Mouse (Mus musculus) MEL (cell line): ENCODE data around the gene Cacybp. TPM values are rescaled to one million over a fixed set of nuclear protein-coding genes. Genes with fewer than 3 reads are reported as not detected.
A peak's percentile ranks its signal among the peaks of the same experiment; 100 is the strongest.

Experiments
- DNase-seq: peaks from one replicate; pipeline ENCODE4 v3.0.0; 2011; ENCODE audit warnings: low read depth, low spot score
- H3K27ac ChIP-seq: 2 replicates; pipeline ENCODE4 v1.5.1; 2012; ENCODE audit warnings: low read depth, mild to moderate bottlenecking, control low read depth, low read length, moderate library complexity; ENCODE audit not compliant: control insufficient read depth
- H3K27me3 ChIP-seq, 2 experiments: fragments of 150-350 bp in 1 of 2; sonication (generic) in 1 of 2; 2 replicates each; pipeline ENCODE4 v1.6.1; 2012; ENCODE audit warnings: low read length in 2 of 2, mild to moderate bottlenecking in 2 of 2, improper control_type of control experiment in 1 of 2, moderate library complexity in 1 of 2; ENCODE audit not compliant: insufficient read depth in 2 of 2, control insufficient read depth in 1 of 2
- H3K36me3 ChIP-seq, 2 experiments: 2 replicates each; pipeline ENCODE4 v1.6.1; 2012 to 2014; ENCODE audit warnings: low read length in 2 of 2, improper control_type of control experiment in 1 of 2, inconsistent platforms in 1 of 2, mild to moderate bottlenecking in 1 of 2; ENCODE audit not compliant: insufficient read depth in 2 of 2, control insufficient read depth in 1 of 2
- H3K4me1 ChIP-seq, 2 experiments: fragments of 150-350 bp in 1 of 2; sonication (generic) in 1 of 2; 2 replicates each; pipeline ENCODE4 v1.6.1; 2012; ENCODE audit warnings: low read length in 2 of 2, improper control_type of control experiment in 1 of 2, mild to moderate bottlenecking in 1 of 2; ENCODE audit not compliant: insufficient read depth in 2 of 2, control insufficient read depth in 1 of 2
- H3K4me3 ChIP-seq, 2 experiments: fragments of 150-350 bp in 1 of 2; sonication (generic) in 1 of 2; 2 replicates each; pipeline ENCODE4 v1.5.1; 2012; ENCODE audit warnings: low read depth in 2 of 2, low read length in 2 of 2, mild to moderate bottlenecking in 2 of 2, moderate library complexity in 2 of 2, control low read depth in 1 of 2, improper control_type of control experiment in 1 of 2; ENCODE audit not compliant: control insufficient read depth in 1 of 2, insufficient read depth in 1 of 2
- H3K79me2 ChIP-seq: 2 replicates; pipeline ENCODE4 v1.6.1; 2012; ENCODE audit warnings: mild to moderate bottlenecking, low read length, moderate library complexity; ENCODE audit not compliant: control insufficient read depth, poor library complexity, insufficient read depth
- H3K9ac ChIP-seq: 2 replicates; pipeline ENCODE4 v1.6.1; 2012; ENCODE audit warnings: low read depth, mild to moderate bottlenecking, control low read depth, low read length, moderate library complexity; ENCODE audit not compliant: control insufficient read depth, poor library complexity, severe bottlenecking
- H3K9me3 ChIP-seq: fragments of 150-350 bp; sonication (generic); replicated peaks from 2 replicates; pipeline ENCODE4 v1.6.1; 2012; ENCODE audit warnings: mild to moderate bottlenecking, low read length, improper control_type of control experiment, moderate library complexity; ENCODE audit not compliant: insufficient read depth
- CHD1 ChIP-seq: IDR thresholded peaks from 2 replicates; pipeline ENCODE4 v1.6.1; 2012; ENCODE audit warnings: low read depth, mild to moderate bottlenecking, inconsistent platforms, low read length, improper control_type of control experiment
- CTCF ChIP-seq, 3 experiments: IDR thresholded peaks in 2 of 3; conservative IDR thresholded peaks in 1 of 3; 2 replicates each; pipeline ENCODE4 v1.5.1; 2011 to 2012; ENCODE audit warnings: low read length in 3 of 3, low read depth in 2 of 3, mild to moderate bottlenecking in 2 of 3, improper control_type of control experiment in 1 of 3, inconsistent platforms in 1 of 3, mixed read lengths in 1 of 3, moderate library complexity in 1 of 3; ENCODE audit not compliant: control insufficient read depth in 1 of 3, insufficient read depth in 1 of 3, poor library complexity in 1 of 3, severe bottlenecking in 1 of 3
- E2F4 ChIP-seq: IDR thresholded peaks from 2 replicates; pipeline ENCODE4 v1.6.1; 2011; ENCODE audit warnings: low read depth, low read length, improper control_type of control experiment, borderline replicate concordance
- ELF1 ChIP-seq: IDR thresholded peaks from 2 replicates; pipeline ENCODE4 v1.6.1; 2014; ENCODE audit warnings: low read depth, mild to moderate bottlenecking, inconsistent platforms, low read length, improper control_type of control experiment, moderate library complexity
- ETS1 ChIP-seq: IDR thresholded peaks from 2 replicates; pipeline ENCODE4 v1.6.1; 2012; ENCODE audit warnings: low read depth, mild to moderate bottlenecking, inconsistent platforms, low read length, improper control_type of control experiment, moderate library complexity
- MAZ ChIP-seq: IDR thresholded peaks from 2 replicates; pipeline ENCODE4 v1.6.1; 2012; ENCODE audit warnings: low read depth, mild to moderate bottlenecking, inconsistent platforms, low read length, improper control_type of control experiment
- MEF2A ChIP-seq: IDR thresholded peaks from 2 replicates; pipeline ENCODE4 v1.6.1; 2014; ENCODE audit warnings: low read depth, mild to moderate bottlenecking, inconsistent platforms, low read length, improper control_type of control experiment; ENCODE audit not compliant: poor library complexity, insufficient replicate concordance, severe bottlenecking; ENCODE audit errors: extremely low read depth
- MYB ChIP-seq: IDR thresholded peaks from 2 replicates; pipeline ENCODE4 v1.6.1; 2011; ENCODE audit warnings: mild to moderate bottlenecking, low read depth, low read length, improper control_type of control experiment
- NELFE ChIP-seq: IDR thresholded peaks from 2 replicates; pipeline ENCODE4 v1.6.1; 2011; ENCODE audit warnings: low read depth, low read length, improper control_type of control experiment
- POLR2A ChIP-seq, 2 experiments: IDR thresholded peaks; 2 replicates each; pipeline ENCODE4 v1.6.1; 2011 to 2012; ENCODE audit warnings: low read length in 2 of 2, mild to moderate bottlenecking in 2 of 2, control low read depth in 1 of 2, improper control_type of control experiment in 1 of 2, low read depth in 1 of 2, moderate library complexity in 1 of 2; ENCODE audit not compliant: control insufficient read depth in 1 of 2, insufficient read depth in 1 of 2, poor library complexity in 1 of 2
- POLR2AphosphoS5 ChIP-seq: IDR thresholded peaks from 2 replicates; pipeline ENCODE4 v1.6.1; 2012; ENCODE audit warnings: low read depth, borderline replicate concordance, mild to moderate bottlenecking, inconsistent platforms, low read length, moderate library complexity, mixed read lengths
- RAD21 ChIP-seq: IDR thresholded peaks from 2 replicates; pipeline ENCODE4 v1.6.1; 2011; ENCODE audit warnings: mild to moderate bottlenecking, low read depth, low read length, improper control_type of control experiment
- SIN3A ChIP-seq: IDR thresholded peaks from 2 replicates; pipeline ENCODE4 v1.6.1; 2012; ENCODE audit warnings: low read length, improper control_type of control experiment, inconsistent platforms
- TAL1 ChIP-seq: IDR thresholded peaks from 2 replicates; pipeline ENCODE4 v1.6.1; 2012; ENCODE audit warnings: mild to moderate bottlenecking, inconsistent platforms, low read length, moderate library complexity, mixed read lengths
- TBP ChIP-seq: IDR thresholded peaks from 2 replicates; pipeline ENCODE4 v1.8.0; 2011; ENCODE audit warnings: low read depth, low read length, improper control_type of control experiment
- UBTF ChIP-seq: IDR thresholded peaks from 2 replicates; pipeline ENCODE4 v1.6.1; 2012; ENCODE audit warnings: low read depth, mild to moderate bottlenecking, inconsistent platforms, low read length, improper control_type of control experiment, moderate library complexity, borderline replicate concordance; ENCODE audit not compliant: insufficient read depth
- USF1 ChIP-seq: IDR thresholded peaks from 2 replicates; pipeline ENCODE4 v1.6.1; 2014; ENCODE audit warnings: low read depth, mild to moderate bottlenecking, inconsistent platforms, low read length, improper control_type of control experiment, moderate library complexity
- USF2 ChIP-seq, 2 experiments: IDR thresholded peaks; 2 replicates each; pipeline ENCODE4 v1.6.1; 2011 to 2012; ENCODE audit warnings: improper control_type of control experiment in 2 of 2, low read length in 2 of 2, borderline replicate concordance in 1 of 2, inconsistent platforms in 1 of 2, low read depth in 1 of 2, mild to moderate bottlenecking in 1 of 2; ENCODE audit not compliant: insufficient read depth in 1 of 2
- ZKSCAN1 ChIP-seq: IDR thresholded peaks from 2 replicates; pipeline ENCODE4 v1.6.1; 2012; ENCODE audit warnings: low read depth, mild to moderate bottlenecking, inconsistent platforms, low read length, improper control_type of control experiment, moderate library complexity
- ZMIZ1 ChIP-seq: IDR thresholded peaks from 2 replicates; pipeline ENCODE4 v1.6.1; 2012; ENCODE audit warnings: low read depth, mild to moderate bottlenecking, inconsistent platforms, low read length, improper control_type of control experiment, moderate library complexity
- polyA plus RNA-seq, 2 experiments: library from polyadenylated mRNA; stranded (reverse) in 1 of 2; unstranded in 1 of 2; fragments of >175 nt in 1 of 2; fragments of >200 nt in 1 of 2; gene quantifications; 2 replicates each; pipeline versions ENCODE4 v1.2.1 to v1.2.4; 2012; ENCODE audit warnings: low replicate concordance in 2 of 2, low read depth in 1 of 2; ENCODE audit not compliant: insufficient read length in 2 of 2, insufficient read depth in 1 of 2, missing spikeins in 1 of 2
- total RNA-seq: library from RNA; depleted of rRNA; stranded (reverse); fragments of 300-350 nt; gene quantifications from 2 replicates; pipeline ENCODE4 v1.2.3, GENCODE M21; 2012

Gene Cacybp
- total and polyA plus RNA-seq, 3 experiments = 80.7 to 181 TPM; not detected in 1

DNA sequence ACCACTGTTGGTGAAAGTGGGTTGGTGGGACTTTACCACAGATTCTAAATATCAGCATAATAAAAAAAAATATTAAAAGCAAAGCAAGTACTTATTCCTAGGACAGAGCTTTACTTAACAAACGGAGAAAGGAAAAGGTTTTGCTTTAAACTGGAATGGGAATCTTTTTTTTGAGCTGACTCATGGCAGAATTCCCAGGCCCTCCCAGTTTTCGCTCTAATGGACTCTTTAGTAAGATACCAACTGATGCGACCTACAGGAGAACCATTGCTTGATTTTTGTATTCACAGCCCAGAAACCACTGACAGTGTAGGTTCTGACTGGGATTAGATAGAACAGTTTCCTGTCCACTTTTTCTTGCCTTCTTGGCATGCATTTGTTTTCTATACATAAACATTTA is 2.1 kb downstream of the Cacybp start (continued):
- TF ChIP-seq SIN3A = no peak
- TF ChIP-seq E2F4 = no peak
- no peak for TF ChIP-seq MAZ
- TF ChIP-seq ZKSCAN1 = no peak

- H3K27me3 ChIP-seq = no peaks in the 10 kb centered on the region
- no peak overlapping the region for H3K9ac ChIP-seq
- H3K4me1 ChIP-seq = peaks cover 0 to 14% of the 10 kb centered on the region in 2 experiments; a peak in 2 of 4 replicates
- H3K27ac ChIP-seq = no peak overlapping the region
- peaks cover 38% of the 10 kb centered on the region for H3K79me2 ChIP-seq
- peaks cover 8 to 26% of the 10 kb centered on the region in 2 experiments for H3K36me3 ChIP-seq
- TF ChIP-seq ETS1 = no peak
- no peak for TF ChIP-seq NELFE
- no peak for TF ChIP-seq USF2 (IDR thresholded peaks at IDR 0.05; ENCODE audit: borderline replicate concordance in 1 of 2, insufficient read depth in 1 of 2, low read depth in 1 of 2, low read length in 2 of 2)
- TF ChIP-seq POLR2AphosphoS5 = no peak
- TF ChIP-seq TAL1 = no peak
- TF ChIP-seq MYB = no peak
- TF ChIP-seq MEF2A = no peak
- TF ChIP-seq RAD21 = no peak
- TF ChIP-seq CHD1 = no peak
- no peak for TF ChIP-seq MAZ
- no peak for TF ChIP-seq ELF1
- TF ChIP-seq CTCF (IDR thresholded peaks at IDR 0.05 in 2 of 3, conservative IDR thresholded peaks at IDR 0.05 in 1 of 3; ENCODE audit: control insufficient read depth in 1 of 3, insufficient read depth in 1 of 3, low read depth in 2 of 3, low read length in 3 of 3, poor library complexity in 1 of 3, severe bottlenecking in 1 of 3) = no peak
- no peak for TF ChIP-seq SIN3A
- no peak for TF ChIP-seq UBTF
- no peak for TF ChIP-seq POLR2A (IDR thresholded peaks at IDR 0.05; ENCODE audit: control insufficient read depth in 1 of 2, insufficient read depth in 1 of 2, low read depth in 1 of 2, low read length in 2 of 2, poor library complexity in 1 of 2)
- H3K9me3 ChIP-seq = no peaks in the 10 kb centered on the region
- H3K4me3 ChIP-seq = no peak overlapping the region
- no peak for DNase-seq
These were observed 2.8 kb downstream of the Cacybp start for GRCm38 (mm10) chr1:160209844-160210243.

DNA sequence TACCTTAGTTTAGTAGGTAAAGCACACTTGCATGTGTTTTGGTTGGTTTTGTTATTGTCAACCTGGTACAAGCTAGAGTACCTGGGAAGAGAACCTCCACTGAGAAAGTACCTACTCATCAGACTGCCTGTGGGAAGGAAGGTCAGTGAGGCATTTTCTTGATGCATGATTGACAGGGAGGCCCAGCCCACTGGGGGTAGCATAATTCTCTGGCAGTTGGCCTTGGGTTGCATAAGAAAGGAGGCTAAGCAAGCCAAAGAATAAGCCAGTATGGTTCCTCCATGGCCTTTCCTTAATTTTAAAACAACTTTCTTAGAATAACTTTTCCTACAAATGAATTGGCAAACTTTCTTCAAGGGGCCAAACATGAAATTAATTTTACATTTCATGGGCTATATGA is 7.2 kb downstream of the Cacybp start:
- no peaks in the 10 kb centered on the region for H3K9me3 ChIP-seq

More for the DNA sequence above, 7.2 kb downstream of the Cacybp start:
- H3K27ac ChIP-seq = no peak overlapping the region
- peaks cover 0 to 3% of the 10 kb centered on the region in 2 experiments; a peak in 1 of 4 replicates for H3K4me1 ChIP-seq
- peaks cover 13% of the 10 kb centered on the region for H3K79me2 ChIP-seq
- H3K36me3 ChIP-seq = peaks cover 13 to 29% of the 10 kb centered on the region in 2 experiments
- H3K4me3 ChIP-seq = no peak overlapping the region
- no peaks in the 10 kb centered on the region for H3K27me3 ChIP-seq
- no peak overlapping the region for H3K9ac ChIP-seq
- DNase-seq = no peak
- TF ChIP-seq NELFE = no peak
- no peak for TF ChIP-seq TBP
- TF ChIP-seq MYB = no peak
- TF ChIP-seq USF1 = no peak
- TF ChIP-seq ZMIZ1 = 0 out of 2 replicates have a peak, but pooled peaks have one; percentile 4
- TF ChIP-seq, all 39 proteins: peak for 1
